Mouse (Mus musculus) cerebellum, adult 2 months (tissue): ENCODE data around the gene Grn. TPM values are rescaled to one million over a fixed set of nuclear protein-coding genes. Genes with fewer than 3 reads are reported as not detected.

Experiments
- DNase-seq, 2 experiments: peaks; one replicate each; pipeline ENCODE4 v3.0.0; 2021
- H3K27ac ChIP-seq: fragments of 200-500 bp; 2 replicates; pipeline ENCODE4 v1.5.1; 2012; ENCODE audit warnings: low read length, control low read depth, inconsistent platforms; ENCODE audit not compliant: insufficient read depth
- H3K27me3 ChIP-seq: fragments of 200-500 bp; 2 replicates; pipeline ENCODE4 v1.6.1; 2012; ENCODE audit warnings: inconsistent platforms, mild to moderate bottlenecking, low read length, moderate library complexity; ENCODE audit not compliant: control insufficient read depth, insufficient read depth
- H3K4me1 ChIP-seq: fragments of 200-500 bp; 2 replicates; pipeline ENCODE4 v1.6.1; 2011; ENCODE audit warnings: low read length; ENCODE audit not compliant: control insufficient read depth, insufficient read depth
- H3K4me3 ChIP-seq: fragments of 200-500 bp; replicated peaks from 2 replicates; pipeline ENCODE3; 2011; ENCODE audit warnings: mild to moderate bottlenecking, low read depth, low read length, control low read depth; ENCODE audit not compliant: insufficient read depth
- CTCF ChIP-seq: fragments of 200-500 bp; IDR thresholded peaks from 2 replicates; pipeline ENCODE4 v1.5.1; 2011; ENCODE audit warnings: low read depth, mild to moderate bottlenecking, control low read depth, low read length, moderate library complexity, borderline replicate concordance; ENCODE audit not compliant: insufficient read depth
- POLR2A ChIP-seq: fragments of 200-500 bp; IDR thresholded peaks from 2 replicates; pipeline ENCODE4 v1.6.1; 2011; ENCODE audit warnings: low read length, control low read depth, borderline replicate concordance; ENCODE audit not compliant: insufficient read depth
- WGBS: fragments of 180-500 bp; shearing (Covaris S2); methylation state at CpG from one replicate; pipeline ENCODE4 v1.1.7; 2018; 5-methylcytosine and 5-hydroxymethylcytosine counted together
- polyA plus RNA-seq: library from polyadenylated mRNA; depleted of rRNA; stranded (reverse); fragments of >200 nt; gene quantifications from 2 replicates; pipeline ENCODE4 v1.2.3, GENCODE M21; 2012

Grn gene
- polyA plus RNA-seq, 1 experiment: 58.4 TPM

- Histone ChIP-seq H3K27me3 (no peaks in the 10 kb centered on the region), H3K4me3 (peak overlapping the region; percentile 84), H3K4me1 (peaks cover 7% of the 10 kb centered on the region), H3K27ac (peak overlapping the region; percentile 98)
- DNase-seq: no peak
- TF ChIP-seq CTCF (no peak), POLR2A (no peak)
- WGBS: 4% methylated on average over 15 of the region's 15 CpGs
Measured at GRCm38 (mm10) chr11:102392441-102393237, 37.5 kb upstream of the Grn start.

- TF ChIP-seq POLR2A (peak; percentile 72; the same call in 1 of the 2 replicates), CTCF (no peak)
- H3K27me3 ChIP-seq: no peaks in the 10 kb centered on the region
- H3K4me1 ChIP-seq: peaks cover 13% of the 10 kb centered on the region
- WGBS: 1% methylated on average over 34 of the region's 34 CpGs
- H3K27ac ChIP-seq: peak within 1 kb of the TSS; percentile 98
- DNase-seq: peak; percentile 98
- peak within 1 kb of the TSS; percentile 84 for H3K4me3 ChIP-seq
Measured at GRCm38 (mm10) chr11:102393238-102393634, 36.9 kb upstream of the Grn start, which contains the start of gene Rundc3a. Gene Rundc3a, plus strand, starts transcription at chr11:102393403.

GRCm38 (mm10) chr11:102393719-102394420, 36.2 kb upstream of the Grn start:
- TF ChIP-seq CTCF (no peak), POLR2A (peak; percentile 25; the same call in 1 of the 2 replicates)
- DNase-seq: peak; percentile 72
- peaks cover 19% of the 10 kb centered on the region for H3K4me1 ChIP-seq
- peak overlapping the region; percentile 72 for H3K27ac ChIP-seq
- H3K27me3 ChIP-seq: no peaks in the 10 kb centered on the region
- 2% methylated on average over 17 of the region's 17 CpGs for WGBS
- peak overlapping the region; percentile 84 for H3K4me3 ChIP-seq

GRCm38 (mm10) chr11:102394421-102395124, 35.5 kb upstream of the Grn start:
- no peak for TF ChIP-seq CTCF
- no peak for TF ChIP-seq POLR2A
- Histone ChIP-seq H3K4me3 (peak overlapping the region; percentile 84), H3K4me1 (peaks cover 26% of the 10 kb centered on the region), H3K27me3 (no peaks in the 10 kb centered on the region), H3K27ac (peak overlapping the region; percentile 72)
- peak; percentile 70 to 76 for DNase-seq
- 8% methylated on average over 9 of the region's 9 CpGs for WGBS

- peak; percentile 56 to 61 for DNase-seq
- Histone ChIP-seq H3K4me3 (peak overlapping the region; percentile 84), H3K27ac (peak overlapping the region; percentile 72), H3K27me3 (no peaks in the 10 kb centered on the region), H3K4me1 (peaks cover 27% of the 10 kb centered on the region)
- TF ChIP-seq POLR2A (no peak), CTCF (no peak)
- WGBS: 4% methylated on average over 5 of the region's 5 CpGs
Measured at GRCm38 (mm10) chr11:102395250-102395649, 34.9 kb upstream of the Grn start.

GRCm38 (mm10) chr11:102396263-102396662, 33.9 kb upstream of the Grn start:
- TF ChIP-seq CTCF (no peak), POLR2A (no peak)
- Histone ChIP-seq H3K4me1 (peaks cover 27% of the 10 kb centered on the region), H3K4me3 (peak overlapping the region; percentile 84), H3K27me3 (no peaks in the 10 kb centered on the region), H3K27ac (peak overlapping the region; percentile 64)
- WGBS: 9% methylated on average over 6 of the region's 6 CpGs
- peak; percentile 52 to 56 for DNase-seq

GRCm38 (mm10) chr11:102396671-102397141, 33.4 kb upstream of the Grn start:
- Histone ChIP-seq H3K4me3 (peak overlapping the region; percentile 84), H3K27me3 (no peaks in the 10 kb centered on the region), H3K4me1 (peaks cover 28% of the 10 kb centered on the region), H3K27ac (peak overlapping the region; percentile 64)
- TF ChIP-seq POLR2A: no peak
- TF ChIP-seq CTCF: no peak
- 10% methylated on average over 7 of the region's 7 CpGs for WGBS
- DNase-seq: peak in 1 of 2 experiments; percentile 44
